Mouse (Mus musculus): ENCODE results near the gene Gm45062.
"Not testable (repeated sequence)": the region's sequence is repeated elsewhere in the genome, so short reads cannot be mapped to it uniquely, and the experiment has no call there.

The Gm45062 gene

GRCm38 (mm10) chr6:8511447-8511846, 252.2 kb downstream of the Gm45062 start:
- DNase-seq = no peak

GRCm38 (mm10) chr6:8512416-8512815, 253.2 kb downstream of the Gm45062 start:
- no peak for DNase-seq

- no peak for DNase-seq
Measured at GRCm38 (mm10) chr6:8519687-8520086, 260.4 kb downstream of the Gm45062 start.

GRCm38 (mm10) chr6:8521231-8521630, 262.0 kb downstream of the Gm45062 start:
- DNase-seq = no peak

GRCm38 (mm10) chr6:8524717-8525116, 265.5 kb downstream of the Gm45062 start:
- no peak for DNase-seq

- no peak for DNase-seq
Measured at GRCm38 (mm10) chr6:8531104-8531894, 272.0 kb downstream of the Gm45062 start.

- no peak for DNase-seq
Measured at GRCm38 (mm10) chr6:8536944-8537343, 277.7 kb downstream of the Gm45062 start.

- not testable (repeated sequence) for DNase-seq
Measured at GRCm38 (mm10) chr6:8541531-8541930, 282.3 kb downstream of the Gm45062 start.

GRCm38 (mm10) chr6:8544822-8545221, 285.6 kb downstream of the Gm45062 start:
- no peak for DNase-seq

GRCm38 (mm10) chr6:8545780-8546179, 286.5 kb downstream of the Gm45062 start:
- no peak for DNase-seq

- DNase-seq = no peak
Measured at GRCm38 (mm10) chr6:8551155-8551554, 291.9 kb downstream of the Gm45062 start.

GRCm38 (mm10) chr6:8556849-8557571, 297.8 kb downstream of the Gm45062 start:
- no peak for DNase-seq

GRCm38 (mm10) chr6:8560682-8561081, 301.4 kb downstream of the Gm45062 start:
- no peak for DNase-seq

- DNase-seq = no peak
Measured at GRCm38 (mm10) chr6:8582377-8582776, 323.1 kb downstream of the Gm45062 start.

- DNase-seq = no peak
Measured at GRCm38 (mm10) chr6:8583892-8584291, 324.6 kb downstream of the Gm45062 start.

- DNase-seq = no peak
Measured at GRCm38 (mm10) chr6:8591665-8592064, 332.4 kb downstream of the Gm45062 start.

GRCm38 (mm10) chr6:8617369-8617768, 358.1 kb downstream of the Gm45062 start:
- DNase-seq = no peak

GRCm38 (mm10) chr6:8619582-8620350, 360.5 kb downstream of the Gm45062 start:
- DNase-seq = no peak

GRCm38 (mm10) chr6:8623045-8623444, 363.8 kb downstream of the Gm45062 start:
- no peak for DNase-seq

GRCm38 (mm10) chr6:8628226-8628625, 369.0 kb downstream of the Gm45062 start:
- no peak for DNase-seq

- DNase-seq = no peak
Measured at GRCm38 (mm10) chr6:8628715-8629267, 369.5 kb downstream of the Gm45062 start.

GRCm38 (mm10) chr6:8630531-8630930, 371.3 kb downstream of the Gm45062 start:
- DNase-seq = no peak

- no peak for DNase-seq
Measured at GRCm38 (mm10) chr6:8631362-8631761, 372.1 kb downstream of the Gm45062 start.
